ENCODE assay signal across 14 mouse cellular contexts in genomic region chr10:117556027-117556789, GRCm38 (mm10).
A peak's percentile ranks its signal among the peaks of the same experiment; 100 is the strongest.
DNase-seq lines count a peak whose midpoint lies in the region; ATAC-seq lines count a peak whose summit lies in the region.
"Had no signal": no experiment of that assay in that cellular context is flagged by ENCODE, and none has a peak within 500 bp of the region (broad histone marks: within the 10 kb centered on the region; RNA-seq: fewer than 3 reads in every experiment).

No protein-coding gene starts in this region.

- no peak overlapping the region for H3K9ac ChIP-seq in kidney, embryonic 14.5 days (ENCODE audit: low read depth, low read length)
- H3K9ac ChIP-seq in lung, embryonic 16.5 days (ENCODE audit: low read length), result peak overlapping the region; percentile 28; the same call in 1 of the 2 replicates
- H3K9ac ChIP-seq in embryonic facial prominence, embryonic 14.5 days (ENCODE audit: low read depth, low read length), result no peak overlapping the region

- H3K9me3 ChIP-seq in kidney, embryonic 14.5 days (ENCODE audit: control insufficient read depth, low read length), result peaks cover 3% of the 10 kb centered on the region; the same call in 1 of the 2 replicates
- H3K9me3 ChIP-seq in lung, embryonic 16.5 days (ENCODE audit: control insufficient read depth, low read length), result 0 out of 2 replicates have a peak, but pooled peaks cover 3% of the 10 kb centered on the region
- H3K9me3 ChIP-seq in embryonic facial prominence, embryonic 14.5 days (ENCODE audit: control insufficient read depth, low read length), result no peaks in the 10 kb centered on the region

- WGBS in kidney, embryonic 14.5 days, result 27% methylated on average over 15 of the region's 15 CpGs
- 30% methylated on average over 15 of the region's 15 CpGs for WGBS in lung, embryonic 16.5 days
- WGBS in embryonic facial prominence, embryonic 14.5 days, result 34% methylated on average over 15 of the region's 15 CpGs

- no peak overlapping the region for H3K4me3 ChIP-seq in kidney, embryonic 14.5 days (ENCODE audit: low read length)
- H3K4me3 ChIP-seq in lung, embryonic 16.5 days (ENCODE audit: low read length), result no peak overlapping the region
- H3K4me3 ChIP-seq in embryonic facial prominence, embryonic 14.5 days (ENCODE audit: low read depth, low read length), result no peak overlapping the region

- H3K4me2 ChIP-seq in kidney, embryonic 14.5 days (replicated peaks; ENCODE audit: low read depth, low read length), result peak overlapping the region; percentile 15; the same call in 1 of the 2 replicates
- H3K4me2 ChIP-seq in lung, embryonic 16.5 days (ENCODE audit: low read depth, low read length), result peak overlapping the region; percentile 39
- 0 out of 2 replicates have a peak overlapping the region, but pooled peaks have one; percentile 7 for H3K4me2 ChIP-seq in embryonic facial prominence, embryonic 14.5 days (ENCODE audit: low read depth, low read length)
- H3K4me2 ChIP-seq: heart, embryonic 11.5 days had no signal

- H3K27me3 ChIP-seq in kidney, embryonic 14.5 days (ENCODE audit: control insufficient read depth, insufficient read depth, low read length), result no peaks in the 10 kb centered on the region
- no peaks in the 10 kb centered on the region for H3K27me3 ChIP-seq in lung, embryonic 16.5 days (ENCODE audit: control insufficient read depth, insufficient read depth, low read depth, low read length)
- H3K27me3 ChIP-seq in embryonic facial prominence, embryonic 14.5 days (replicated peaks; ENCODE audit: control insufficient read depth, insufficient read depth, low read length), result no peaks in the 10 kb centered on the region

- no peak for DNase-seq in kidney, postnatal 10 days
- DNase-seq in lung, postnatal 14 days, result no peak
- no peak for DNase-seq in embryonic facial prominence, embryonic 14.5 days (ENCODE audit: low spot score)
- no peak for DNase-seq in spleen, postnatal 10 days (ENCODE audit: low spot score in 2 of 2)
- DNase-seq in embryo, embryonic 10 days (ENCODE audit: low spot score), result no peak
- DNase-seq: adrenal gland, postnatal 14 days; cerebellum, adult 9-11 months; gastrocnemius, postnatal 14 days; lung, adult 18-20 months; retina, postnatal 1 day had no signal

- peaks cover 10% of the 10 kb centered on the region for H3K4me1 ChIP-seq in kidney, embryonic 14.5 days (ENCODE audit: control insufficient read depth, insufficient read depth, low read length)
- no peaks in the 10 kb centered on the region; the same call in 1 of the 2 replicates for H3K4me1 ChIP-seq in lung, embryonic 16.5 days (replicated peaks; ENCODE audit: control insufficient read depth, insufficient read depth, low read length)
- peaks cover 8% of the 10 kb centered on the region for H3K4me1 ChIP-seq in embryonic facial prominence, embryonic 14.5 days (ENCODE audit: control insufficient read depth, insufficient read depth, low read length)

- H3K27ac ChIP-seq in kidney, embryonic 14.5 days (ENCODE audit: low read depth, low read length), result no peak overlapping the region
- no peak overlapping the region for H3K27ac ChIP-seq in lung, embryonic 16.5 days (ENCODE audit: low read length)
- H3K27ac ChIP-seq in embryonic facial prominence, embryonic 14.5 days (replicated peaks; ENCODE audit: low read depth, low read length), result no peak overlapping the region

- no peaks in the 10 kb centered on the region for H3K36me3 ChIP-seq in kidney, embryonic 14.5 days (ENCODE audit: control insufficient read depth, insufficient read depth, low read length)
- H3K36me3 ChIP-seq in lung, embryonic 16.5 days (ENCODE audit: control insufficient read depth, insufficient read depth, low read length), result no peaks in the 10 kb centered on the region
- H3K36me3 ChIP-seq in embryonic facial prominence, embryonic 14.5 days (ENCODE audit: control insufficient read depth, insufficient read depth, low read length), result no peaks in the 10 kb centered on the region

- no peak for ATAC-seq in kidney, embryonic 14.5 days (ENCODE audit: low FRiP score, low TSS enrichment)
- no peak for ATAC-seq in lung, embryonic 16.5 days (ENCODE audit: low read depth)
- ATAC-seq in embryonic facial prominence, embryonic 14.5 days (ENCODE audit: low read depth), result no peak
- ATAC-seq: hindbrain, embryonic 16.5 days had no signal
